Mouse (Mus musculus): ENCODE results near the gene Crim1. TPM values are rescaled to one million over a fixed set of nuclear protein-coding genes. Genes with fewer than 3 reads are reported as not detected.

Gene Crim1
- polyA plus RNA-seq, 1 experiment = 1.7 TPM

GRCm38 (mm10) chr17:78388101-78388847 is 188.2 kb downstream of the Crim1 start:
- TF ChIP-seq CTCF (IDR thresholded peaks at IDR 0.05; ENCODE audit: control insufficient read depth, insufficient read depth, low read length) (no peak), POLR2A (IDR thresholded peaks at IDR 0.05; ENCODE audit: borderline replicate concordance, control insufficient read depth, low read depth, low read length) (no peak)
- Histone ChIP-seq H3K4me3 (replicated peaks; ENCODE audit: control insufficient read depth, low read depth, low read length) (no peak overlapping the region), H3K4me1 (ENCODE audit: control insufficient read depth, insufficient read depth, low read length) (no peaks in the 10 kb centered on the region), H3K27ac (ENCODE audit: control insufficient read depth, insufficient read depth, low read depth, low read length, poor library complexity) (no peak overlapping the region)
- WGBS = 84% methylated on average over 9 of the region's 9 CpGs

GRCm38 (mm10) chr17:78389573-78389972 is 189.5 kb downstream of the Crim1 start:
- no peak overlapping the region for H3K4me3 ChIP-seq (replicated peaks; ENCODE audit: control insufficient read depth, low read depth, low read length)
- H3K27ac ChIP-seq (ENCODE audit: control insufficient read depth, insufficient read depth, low read depth, low read length, poor library complexity) = no peak overlapping the region
- no peaks in the 10 kb centered on the region for H3K4me1 ChIP-seq (ENCODE audit: control insufficient read depth, insufficient read depth, low read length)
- 84% methylated on average over 5 of the region's 5 CpGs for WGBS
- TF ChIP-seq POLR2A (IDR thresholded peaks at IDR 0.05; ENCODE audit: borderline replicate concordance, control insufficient read depth, low read depth, low read length) (no peak), CTCF (IDR thresholded peaks at IDR 0.05; ENCODE audit: control insufficient read depth, insufficient read depth, low read length) (no peak)

- no peak overlapping the region for H3K27ac ChIP-seq (ENCODE audit: control insufficient read depth, insufficient read depth, low read depth, low read length, poor library complexity)
- WGBS = 77% methylated on average over 9 of the region's 9 CpGs
- no peaks in the 10 kb centered on the region for H3K4me1 ChIP-seq (ENCODE audit: control insufficient read depth, insufficient read depth, low read length)
- H3K4me3 ChIP-seq (replicated peaks; ENCODE audit: control insufficient read depth, low read depth, low read length) = no peak overlapping the region
- no peak for TF ChIP-seq CTCF (IDR thresholded peaks at IDR 0.05; ENCODE audit: control insufficient read depth, insufficient read depth, low read length)
- TF ChIP-seq POLR2A (IDR thresholded peaks at IDR 0.05; ENCODE audit: borderline replicate concordance, control insufficient read depth, low read depth, low read length) = no peak
These were observed 192.5 kb downstream of the Crim1 start for GRCm38 (mm10) chr17:78392401-78393087.

- no peak overlapping the region for H3K4me3 ChIP-seq (replicated peaks; ENCODE audit: control insufficient read depth, low read depth, low read length)
- no peak overlapping the region for H3K27ac ChIP-seq (ENCODE audit: control insufficient read depth, insufficient read depth, low read depth, low read length, poor library complexity)
- TF ChIP-seq POLR2A (IDR thresholded peaks at IDR 0.05; ENCODE audit: borderline replicate concordance, control insufficient read depth, low read depth, low read length) (no peak), CTCF (IDR thresholded peaks at IDR 0.05; ENCODE audit: control insufficient read depth, insufficient read depth, low read length) (no peak)
- H3K4me1 ChIP-seq (ENCODE audit: control insufficient read depth, insufficient read depth, low read length) = no peaks in the 10 kb centered on the region
- WGBS = 52% methylated on average over 12 of the region's 12 CpGs
These were observed 200.2 kb downstream of the Crim1 start for GRCm38 (mm10) chr17:78400130-78400840.

GRCm38 (mm10) chr17:78401311-78401710 is 201.3 kb downstream of the Crim1 start:
- Histone ChIP-seq H3K4me1 (ENCODE audit: control insufficient read depth, insufficient read depth, low read length) (no peaks in the 10 kb centered on the region), H3K4me3 (replicated peaks; ENCODE audit: control insufficient read depth, low read depth, low read length) (no peak overlapping the region), H3K27ac (ENCODE audit: control insufficient read depth, insufficient read depth, low read depth, low read length, poor library complexity) (no peak overlapping the region)
- TF ChIP-seq POLR2A (IDR thresholded peaks at IDR 0.05; ENCODE audit: borderline replicate concordance, control insufficient read depth, low read depth, low read length) (no peak), CTCF (IDR thresholded peaks at IDR 0.05; ENCODE audit: control insufficient read depth, insufficient read depth, low read length) (no peak)
- 82% methylated on average over 6 of the region's 6 CpGs for WGBS

- no peak for TF ChIP-seq POLR2A (IDR thresholded peaks at IDR 0.05; ENCODE audit: borderline replicate concordance, control insufficient read depth, low read depth, low read length)
- TF ChIP-seq CTCF (IDR thresholded peaks at IDR 0.05; ENCODE audit: control insufficient read depth, insufficient read depth, low read length) = no peak
- H3K4me1 ChIP-seq (ENCODE audit: control insufficient read depth, insufficient read depth, low read length) = no peaks in the 10 kb centered on the region
- H3K4me3 ChIP-seq (replicated peaks; ENCODE audit: control insufficient read depth, low read depth, low read length) = no peak overlapping the region
- WGBS = 82% methylated on average over 4 of the region's 4 CpGs
- H3K27ac ChIP-seq (ENCODE audit: control insufficient read depth, insufficient read depth, low read depth, low read length, poor library complexity) = no peak overlapping the region
These were observed 201.7 kb downstream of the Crim1 start for GRCm38 (mm10) chr17:78401713-78402112.

- Histone ChIP-seq H3K4me3 (replicated peaks; ENCODE audit: control insufficient read depth, low read depth, low read length) (no peak overlapping the region), H3K27ac (ENCODE audit: control insufficient read depth, insufficient read depth, low read depth, low read length, poor library complexity) (no peak overlapping the region), H3K4me1 (ENCODE audit: control insufficient read depth, insufficient read depth, low read length) (no peaks in the 10 kb centered on the region)
- WGBS = 83% methylated on average over 6 of the region's 6 CpGs
- no peak for TF ChIP-seq CTCF (IDR thresholded peaks at IDR 0.05; ENCODE audit: control insufficient read depth, insufficient read depth, low read length)
- no peak for TF ChIP-seq POLR2A (IDR thresholded peaks at IDR 0.05; ENCODE audit: borderline replicate concordance, control insufficient read depth, low read depth, low read length)
These were observed 202.1 kb downstream of the Crim1 start for GRCm38 (mm10) chr17:78402174-78402573.

- Histone ChIP-seq H3K4me1 (ENCODE audit: control insufficient read depth, insufficient read depth, low read length) (no peaks in the 10 kb centered on the region), H3K27ac (ENCODE audit: control insufficient read depth, insufficient read depth, low read depth, low read length, poor library complexity) (no peak overlapping the region), H3K4me3 (replicated peaks; ENCODE audit: control insufficient read depth, low read depth, low read length) (no peak overlapping the region)
- TF ChIP-seq POLR2A (IDR thresholded peaks at IDR 0.05; ENCODE audit: borderline replicate concordance, control insufficient read depth, low read depth, low read length) (no peak), CTCF (IDR thresholded peaks at IDR 0.05; ENCODE audit: control insufficient read depth, insufficient read depth, low read length) (no peak)
- WGBS = 82% methylated on average over 4 of the region's 4 CpGs
These were observed 203.2 kb downstream of the Crim1 start for GRCm38 (mm10) chr17:78403229-78403628.
